Mouse (Mus musculus) CH12.LX (cell line): ENCODE results near the gene Ncor2. TPM values are rescaled to one million over a fixed set of nuclear protein-coding genes. Genes with fewer than 3 reads are reported as not detected.

Source experiments
- DNase-seq: peaks from one replicate; pipeline ENCODE4 v3.0.0-alpha.2; 2013; ENCODE audit errors: extremely low read depth
- H3K27ac ChIP-seq: 2 replicates; pipeline ENCODE4 v1.5.1; 2012; ENCODE audit warnings: low read depth, mild to moderate bottlenecking, control low read depth, moderate library complexity; ENCODE audit not compliant: insufficient read depth
- H3K27me3 ChIP-seq: replicated peaks from 2 replicates; pipeline ENCODE3; 2012; ENCODE audit warnings: inconsistent platforms
- H3K36me3 ChIP-seq, 2 experiments: replicated peaks in 1 of 2; 2 replicates each; pipeline versions ENCODE3 to v1.6.1; 2012; ENCODE audit warnings: inconsistent platforms in 1 of 2, low read length in 1 of 2, mild to moderate bottlenecking in 1 of 2, mixed read lengths in 1 of 2, moderate library complexity in 1 of 2; ENCODE audit not compliant: control insufficient read depth in 1 of 2, insufficient read depth in 1 of 2
- H3K4me1 ChIP-seq, 2 experiments: 2 replicates each; pipeline ENCODE4 v1.6.1; 2012; ENCODE audit warnings: inconsistent platforms in 1 of 2, moderate library complexity in 1 of 2; ENCODE audit not compliant: insufficient read depth in 2 of 2, control insufficient read depth in 1 of 2
- H3K4me2 ChIP-seq: 2 replicates; pipeline ENCODE4 v1.6.1; 2012; ENCODE audit warnings: low read depth, mild to moderate bottlenecking, control low read depth; ENCODE audit not compliant: poor library complexity, insufficient read depth, severe bottlenecking
- H3K4me3 ChIP-seq, 3 experiments: fragments of 150-350 bp in 1 of 3; sonication (generic) in 1 of 3; replicated peaks in 1 of 3; 2 replicates each; pipeline versions ENCODE3 to v1.5.1; 2011 to 2012; ENCODE audit warnings: low read depth in 2 of 3, low read length in 2 of 3, mild to moderate bottlenecking in 2 of 3, moderate library complexity in 2 of 3, control low read depth in 1 of 3, improper control_type of control experiment in 1 of 3, inconsistent platforms in 1 of 3, mixed read lengths in 1 of 3; ENCODE audit not compliant: poor library complexity in 1 of 3
- H3K79me2 ChIP-seq: replicated peaks from 2 replicates; pipeline ENCODE4 v1.6.1; 2012; ENCODE audit warnings: mild to moderate bottlenecking, moderate library complexity; ENCODE audit not compliant: control insufficient read depth, poor library complexity, insufficient read depth, severe bottlenecking; ENCODE audit errors: extremely low read depth
- H3K9ac ChIP-seq: 2 replicates; pipeline ENCODE4 v1.6.1; 2012; ENCODE audit warnings: low read depth, mild to moderate bottlenecking, control low read depth, moderate library complexity; ENCODE audit not compliant: insufficient read depth
- H3K9me3 ChIP-seq: replicated peaks from 2 replicates; pipeline ENCODE3; 2012; ENCODE audit warnings: low read length, inconsistent platforms, mixed read lengths
- CHD1 ChIP-seq: IDR thresholded peaks from 2 replicates; pipeline ENCODE4 v1.6.1; 2012; ENCODE audit warnings: low read depth, low read length, improper control_type of control experiment, inconsistent platforms
- E2F4 ChIP-seq: IDR thresholded peaks from 2 replicates; pipeline ENCODE4 v1.6.1; 2011; ENCODE audit warnings: low read depth, low read length, improper control_type of control experiment; ENCODE audit not compliant: insufficient replicate concordance
- EP300 ChIP-seq: IDR thresholded peaks from 2 replicates; pipeline ENCODE4 v1.6.1; 2011; ENCODE audit warnings: low read length, improper control_type of control experiment
- HCFC1 ChIP-seq: IDR thresholded peaks from 2 replicates; pipeline ENCODE4 v1.6.1; 2012; ENCODE audit warnings: low read depth, mild to moderate bottlenecking, inconsistent platforms, low read length, improper control_type of control experiment
- JUN ChIP-seq: IDR thresholded peaks from 2 replicates; pipeline ENCODE4 v1.6.1; 2011; ENCODE audit warnings: low read depth, mild to moderate bottlenecking, low read length, improper control_type of control experiment, moderate library complexity; ENCODE audit not compliant: insufficient read depth
- JUND ChIP-seq: conservative IDR thresholded peaks from 2 replicates; pipeline ENCODE4 v1.6.1; 2011; ENCODE audit warnings: low read depth, low read length, improper control_type of control experiment
- KAT2A ChIP-seq: IDR thresholded peaks from 2 replicates; pipeline ENCODE4 v1.6.1; 2012; ENCODE audit warnings: low read length, improper control_type of control experiment, inconsistent platforms; ENCODE audit not compliant: insufficient replicate concordance
- MAFK ChIP-seq: IDR thresholded peaks from 2 replicates; pipeline ENCODE4 v1.6.1; 2011; ENCODE audit warnings: low read length, improper control_type of control experiment; ENCODE audit not compliant: insufficient replicate concordance
- MEF2A ChIP-seq: IDR thresholded peaks from 2 replicates; pipeline ENCODE4 v1.6.1; 2014; ENCODE audit warnings: low read depth, mild to moderate bottlenecking, inconsistent platforms, low read length, improper control_type of control experiment, borderline replicate concordance
- MXI1 ChIP-seq: IDR thresholded peaks from 2 replicates; pipeline ENCODE4 v1.6.1; 2011; ENCODE audit warnings: mild to moderate bottlenecking, low read depth, low read length, improper control_type of control experiment
- MYC ChIP-seq: IDR thresholded peaks from 2 replicates; pipeline ENCODE4 v1.6.1; 2011; ENCODE audit warnings: low read depth, mild to moderate bottlenecking, improper control_type of control experiment, low read length
- NELFE ChIP-seq: IDR thresholded peaks from 2 replicates; pipeline ENCODE4 v1.6.1; 2011; ENCODE audit warnings: low read depth, low read length, improper control_type of control experiment
- NRF1 ChIP-seq: IDR thresholded peaks from 2 replicates; pipeline ENCODE4 v1.6.1; 2014; ENCODE audit warnings: low read depth, mild to moderate bottlenecking, inconsistent platforms, low read length, improper control_type of control experiment, moderate library complexity
- PAX5 ChIP-seq: IDR thresholded peaks from 2 replicates; pipeline ENCODE4 v1.6.1; 2012; ENCODE audit warnings: low read length, inconsistent platforms, mixed read lengths
- POLR2A ChIP-seq: IDR thresholded peaks from 2 replicates; pipeline ENCODE4 v1.6.1; 2011; ENCODE audit warnings: low read depth, mild to moderate bottlenecking, improper control_type of control experiment, low read length
- POLR2AphosphoS2 ChIP-seq: IDR thresholded peaks from 2 replicates; pipeline ENCODE4 v1.6.1; 2011; ENCODE audit warnings: low read depth, low read length, improper control_type of control experiment
- RAD21 ChIP-seq: IDR thresholded peaks from 2 replicates; pipeline ENCODE4 v1.6.1; 2011; ENCODE audit warnings: low read depth, mild to moderate bottlenecking, low read length, improper control_type of control experiment, moderate library complexity
- USF2 ChIP-seq: conservative IDR thresholded peaks from 2 replicates; pipeline ENCODE4 v1.6.1; 2011; ENCODE audit warnings: low read depth, low read length, improper control_type of control experiment
- ZKSCAN1 ChIP-seq: IDR thresholded peaks from 2 replicates; pipeline ENCODE4 v1.6.1; 2012; ENCODE audit warnings: low read depth, inconsistent platforms, low read length, improper control_type of control experiment, borderline replicate concordance
- ZMIZ1 ChIP-seq: IDR thresholded peaks from 2 replicates; pipeline ENCODE4 v1.6.1; 2012; ENCODE audit warnings: low read depth, mild to moderate bottlenecking, inconsistent platforms, low read length, improper control_type of control experiment
- dilution Hi-C: fragments of 300-500 bp; cut with MboI; formaldehyde crosslinking; loops from 2 replicates; pipeline ENCODE4 v1.14.3; 2020; ENCODE audit warnings: low sequenced_read_pairs; ENCODE audit not compliant: extremely low pct_unique_long_range_greater_than_20kb, extremely low pct_ligation_motif_present
- in situ Hi-C: fragments of 300-500 bp; cut with MboI; formaldehyde crosslinking; loops from 3 replicates; pipeline ENCODE4 v1.14.3; 2019; ENCODE audit warnings: low sequenced_read_pairs, low pct_ligation_motif_present, low pct_unique_long_range_greater_than_20kb, mixed read lengths
- polyA plus RNA-seq: library from polyadenylated mRNA; unstranded; fragments of >175 nt; gene quantifications from 2 replicates; pipeline ENCODE4 v1.2.1, GENCODE M21; 2012; ENCODE audit warnings: low read depth; ENCODE audit not compliant: insufficient read length
- total RNA-seq, 2 experiments: library from RNA; depleted of rRNA; stranded (reverse); fragments of 300-350 nt in 1 of 2; fragments of >200 nt in 1 of 2; gene quantifications; 2 replicates each; pipeline ENCODE4 v1.2.3; 2012 to 2014

The Ncor2 gene
- total and polyA plus RNA-seq, 3 experiments, result 3.9 to 44.7 (median 10.8) TPM

DNA sequence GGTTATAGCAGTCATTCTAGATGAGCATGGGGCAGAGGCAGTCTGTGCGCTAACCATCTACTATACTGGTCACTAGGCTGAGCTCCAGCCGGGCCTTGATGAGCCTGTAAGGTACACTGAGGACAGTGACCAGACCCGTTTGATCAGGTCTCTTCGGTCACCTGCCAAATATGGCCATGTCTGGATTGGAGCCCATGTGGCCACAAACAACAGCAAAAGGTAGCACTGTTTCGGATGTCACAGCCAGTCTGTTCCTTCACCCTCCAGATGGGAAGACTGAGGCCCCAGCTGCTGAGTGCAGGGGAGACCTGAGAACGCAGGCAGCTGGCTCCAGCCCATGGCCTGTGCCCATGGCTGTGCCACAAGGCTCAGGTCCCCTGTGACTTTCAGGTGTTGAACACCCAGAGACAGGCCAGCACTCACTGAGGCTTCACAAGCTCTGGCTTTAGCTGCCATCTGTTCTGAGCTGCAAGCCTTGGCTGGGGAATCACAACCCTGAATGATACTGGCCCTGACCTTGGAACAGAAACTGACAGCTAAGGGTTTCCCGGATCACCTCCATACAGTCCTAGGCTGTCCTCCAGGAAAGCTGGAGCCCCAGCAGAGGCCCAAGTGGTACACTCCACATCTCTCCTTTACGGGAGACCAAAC, 139.5 kb downstream of the Ncor2 start:
- H3K9ac ChIP-seq, result no peak overlapping the region
- H3K27me3 ChIP-seq, result no peaks in the 10 kb centered on the region
- H3K4me2 ChIP-seq, result no peak overlapping the region
- no peak overlapping the region for H3K27ac ChIP-seq
- H3K79me2 ChIP-seq, result no peaks in the 10 kb centered on the region
- peaks cover 25 to 57% of the 10 kb centered on the region in 2 experiments for H3K4me1 ChIP-seq
- in situ Hi-C loops (no loop called here), dilution Hi-C loops (no loop called here)
- DNase-seq, result no peak
- H3K4me3 ChIP-seq, result no peak overlapping the region
- peaks cover 51 to 96% of the 10 kb centered on the region in 2 experiments for H3K36me3 ChIP-seq
- no peaks in the 10 kb centered on the region for H3K9me3 ChIP-seq
- TF ChIP-seq RAD21, result no peak
- no peak for TF ChIP-seq MXI1
- TF ChIP-seq HCFC1, result no peak
- TF ChIP-seq ZKSCAN1, result no peak
- no peak for TF ChIP-seq CHD1
- TF ChIP-seq NRF1, result no peak
- TF ChIP-seq, all 38 proteins: peak for 0

DNA sequence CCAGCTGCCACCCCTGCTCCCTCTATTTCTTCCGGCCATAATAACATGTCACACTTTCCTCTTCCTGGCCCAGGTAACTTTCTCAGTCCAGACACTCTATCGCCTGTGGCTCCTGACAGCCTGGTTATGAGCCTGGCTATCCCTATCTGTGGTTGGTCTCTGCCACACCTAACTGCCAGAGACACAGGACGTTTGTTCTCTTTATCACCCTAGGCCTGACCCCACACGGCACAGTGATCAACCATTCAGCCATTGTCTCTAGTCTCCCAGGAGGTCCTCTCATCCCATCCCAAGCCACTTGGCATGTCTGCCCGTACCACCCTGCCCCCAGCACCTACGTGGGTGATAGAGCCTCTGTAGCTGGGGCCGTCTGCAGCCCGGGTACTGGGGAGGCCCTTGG, 142.5 kb downstream of the Ncor2 start:
- no peaks in the 10 kb centered on the region for H3K9me3 ChIP-seq

More for the DNA sequence above, 142.5 kb downstream of the Ncor2 start:
- Histone ChIP-seq H3K4me1 (peaks cover 27 to 31% of the 10 kb centered on the region in 2 experiments), H3K4me3 (no peak overlapping the region), H3K36me3 (peaks cover 70 to 98% of the 10 kb centered on the region in 2 experiments), H3K9ac (no peak overlapping the region), H3K27ac (no peak overlapping the region), H3K4me2 (no peak overlapping the region), H3K27me3 (no peaks in the 10 kb centered on the region), H3K79me2 (no peaks in the 10 kb centered on the region)
- dilution Hi-C loops (no loop called here), in situ Hi-C loops (no loop called here)
- DNase-seq, result no peak
- TF ChIP-seq PAX5 (no peak), EP300 (no peak), USF2 (no peak), MYC (no peak), ZMIZ1 (no peak), MXI1 (no peak), JUND (no peak), JUN (no peak), MEF2A (no peak), KAT2A (no peak), POLR2A (no peak), NELFE (no peak), RAD21 (no peak), POLR2AphosphoS2 (no peak), MAFK (no peak), NRF1 (no peak), CHD1 (no peak), E2F4 (no peak)
